Mouse (Mus musculus) inflammation-experienced regulatory T-cells, adult 6 months (primary cell): ENCODE data around the gene Fam13c. TPM values are rescaled to one million over a fixed set of nuclear protein-coding genes. Genes with fewer than 3 reads are reported as not detected.

Source experiments
- ATAC-seq: one replicate; pipeline ENCODE4 v1.8.0; 2017
- polyA plus RNA-seq, 3 experiments: library from polyadenylated mRNA; unstranded; fragments of 100-300 nt; shearing (Covaris generic); gene quantifications; one replicate each; pipeline ENCODE4 v1.2.1; 2017

Fam13c gene
- polyA plus RNA-seq, 3 experiments from 2014 or later, result not detected

DNA sequence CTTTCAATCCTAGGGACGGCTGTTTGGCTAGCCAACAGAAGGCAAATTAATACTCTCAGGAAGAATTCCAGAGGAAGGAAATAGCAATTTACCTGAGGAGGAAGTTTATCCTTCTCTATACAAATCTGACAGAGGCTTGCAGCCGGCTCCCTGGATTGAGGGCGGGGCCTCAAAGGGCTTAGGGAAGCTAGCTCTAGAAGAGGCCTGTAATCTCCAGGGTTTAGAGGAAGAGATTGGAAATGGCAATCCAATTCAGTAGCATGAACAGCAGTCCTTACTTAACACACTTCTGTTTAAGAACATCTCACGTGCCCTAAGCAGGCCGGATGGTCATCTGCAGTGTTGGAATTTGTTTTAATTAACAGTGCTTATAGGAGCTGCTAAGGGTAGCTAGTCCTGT, 81.1 kb downstream of the Fam13c start:
- ATAC-seq, result no peak

- no peak for ATAC-seq
Measured at GRCm38 (mm10) chr10:70530185-70530823, 90.0 kb downstream of the Fam13c start.

GRCm38 (mm10) chr10:70532249-70532648, 92.0 kb downstream of the Fam13c start:
- no peak for ATAC-seq

- ATAC-seq, result no peak
Measured at GRCm38 (mm10) chr10:70533301-70533781, 93.1 kb downstream of the Fam13c start.

DNA sequence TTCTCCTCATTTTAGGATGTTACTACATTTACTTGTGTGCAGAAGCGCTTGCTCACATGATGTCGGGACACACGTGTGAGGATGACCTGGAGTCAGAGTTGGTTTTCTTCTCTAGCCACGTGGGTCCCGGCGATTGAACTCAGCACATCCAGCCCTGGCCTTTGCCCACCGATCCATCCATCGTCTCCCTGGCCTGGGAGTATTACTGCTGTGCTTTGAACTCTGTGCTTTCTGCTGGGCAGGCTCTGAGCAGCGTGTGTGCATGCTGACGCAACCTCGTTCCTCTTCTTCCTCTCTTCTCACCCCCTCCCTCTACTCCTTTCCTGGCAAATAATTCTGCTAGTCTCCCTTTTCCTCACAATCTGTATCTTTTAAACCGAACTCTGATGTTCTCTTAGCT, 93.7 kb downstream of the Fam13c start:
- ATAC-seq, result no peak

GRCm38 (mm10) chr10:70534571-70534970, 94.3 kb downstream of the Fam13c start:
- no peak for ATAC-seq

DNA sequence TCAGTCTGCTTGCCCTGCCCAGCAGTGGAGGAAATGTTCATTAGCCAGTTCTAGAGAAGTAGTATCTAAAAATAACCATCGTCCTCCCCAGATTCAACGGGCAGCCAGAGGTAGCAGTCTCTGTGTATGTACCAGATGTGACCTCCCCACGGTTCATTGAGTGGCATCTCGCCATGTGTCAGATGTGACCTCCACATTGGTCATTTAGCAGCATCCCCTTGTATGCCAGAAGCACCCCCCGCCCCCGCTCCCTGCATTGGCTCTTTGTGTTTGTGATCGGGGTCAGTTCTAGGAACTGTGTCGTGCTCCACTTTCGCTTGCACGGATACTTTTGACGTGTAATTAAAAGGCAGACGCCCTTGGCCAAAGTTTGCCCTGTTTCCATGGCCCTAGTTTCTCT, 95.1 kb downstream of the Fam13c start:
- ATAC-seq, result no peak

DNA sequence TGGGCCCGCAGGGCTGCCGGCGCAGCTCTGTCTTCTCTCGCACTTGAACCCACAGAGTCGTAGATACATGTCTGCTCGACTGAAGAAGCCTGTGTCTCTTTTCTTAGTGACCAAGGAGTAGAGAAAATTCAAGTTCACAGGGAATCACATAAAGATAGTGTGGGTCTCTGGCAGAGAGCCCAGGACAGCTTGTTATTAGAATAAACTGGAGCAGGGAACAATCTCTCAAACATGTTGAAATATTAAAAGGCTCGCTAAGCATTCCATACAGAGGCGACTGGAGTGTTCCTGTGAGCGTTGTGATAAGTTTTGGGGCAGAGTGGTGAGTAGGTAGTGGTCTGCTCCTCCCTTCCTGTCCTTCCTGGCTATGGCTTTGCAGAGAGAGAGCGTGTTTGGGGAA, 97.4 kb downstream of the Fam13c start:
- ATAC-seq, result no peak

- no peak for ATAC-seq
Measured at GRCm38 (mm10) chr10:70539251-70539650, 99.0 kb downstream of the Fam13c start.

DNA sequence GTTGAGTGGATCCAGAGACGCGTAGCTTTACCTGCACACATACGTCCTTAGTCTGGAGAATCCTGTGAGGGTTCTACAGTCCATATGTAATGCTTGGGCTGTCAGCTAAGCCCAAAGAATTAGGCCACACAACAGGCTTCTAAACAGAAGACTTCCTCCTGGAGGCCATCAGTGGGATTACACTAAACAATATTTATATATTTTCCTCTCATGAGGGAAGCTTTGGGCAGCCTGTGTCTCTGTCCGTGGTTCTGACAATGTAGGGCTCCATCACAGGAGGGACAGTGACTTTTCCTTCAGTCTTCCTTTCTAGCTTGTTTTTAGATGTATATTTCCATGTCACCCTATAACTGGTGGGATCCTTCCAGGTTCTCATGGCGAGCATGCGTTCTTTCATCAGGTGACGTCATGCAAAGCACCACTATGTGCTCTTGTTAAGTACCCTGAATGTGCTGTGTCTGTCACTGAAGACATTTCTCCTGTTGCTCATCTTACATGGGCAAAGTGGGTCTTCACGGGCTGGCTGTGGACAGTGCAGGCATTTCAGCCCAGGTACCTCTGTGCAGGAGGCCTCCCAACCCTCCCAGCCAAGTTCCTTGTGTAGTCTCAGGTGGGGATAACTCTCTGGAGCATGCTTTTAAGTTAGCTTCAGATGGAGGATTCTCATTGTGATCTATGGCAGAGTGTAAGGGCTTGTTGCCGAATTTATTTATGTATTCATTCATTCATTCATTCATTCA, 100.3 kb downstream of the Fam13c start:
- no peak for ATAC-seq

GRCm38 (mm10) chr10:70542857-70543256, 102.6 kb downstream of the Fam13c start:
- ATAC-seq, result no peak

DNA sequence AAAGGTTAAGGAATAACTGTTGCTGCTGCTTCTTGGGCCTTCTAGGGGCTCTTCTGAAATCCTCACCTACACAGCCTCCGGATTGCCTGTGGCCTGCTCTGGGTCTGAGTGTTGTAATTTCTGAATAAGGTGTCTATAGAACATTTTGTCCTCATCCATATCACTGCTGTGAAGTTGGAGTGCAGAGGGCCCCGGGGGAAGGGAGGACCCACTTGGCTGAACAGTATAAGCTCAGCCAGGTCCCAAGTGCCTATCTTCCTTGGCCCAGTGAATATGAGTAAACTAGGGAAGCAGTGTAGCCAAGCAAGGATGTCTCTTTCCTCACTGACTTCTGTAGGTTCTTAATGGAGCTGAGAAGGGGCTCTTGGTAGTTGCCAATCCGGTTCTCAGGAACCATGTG, 112.2 kb downstream of the Fam13c start:
- no peak for ATAC-seq

- ATAC-seq, result no peak
Measured at GRCm38 (mm10) chr10:70563636-70564035, 123.4 kb downstream of the Fam13c start.

DNA sequence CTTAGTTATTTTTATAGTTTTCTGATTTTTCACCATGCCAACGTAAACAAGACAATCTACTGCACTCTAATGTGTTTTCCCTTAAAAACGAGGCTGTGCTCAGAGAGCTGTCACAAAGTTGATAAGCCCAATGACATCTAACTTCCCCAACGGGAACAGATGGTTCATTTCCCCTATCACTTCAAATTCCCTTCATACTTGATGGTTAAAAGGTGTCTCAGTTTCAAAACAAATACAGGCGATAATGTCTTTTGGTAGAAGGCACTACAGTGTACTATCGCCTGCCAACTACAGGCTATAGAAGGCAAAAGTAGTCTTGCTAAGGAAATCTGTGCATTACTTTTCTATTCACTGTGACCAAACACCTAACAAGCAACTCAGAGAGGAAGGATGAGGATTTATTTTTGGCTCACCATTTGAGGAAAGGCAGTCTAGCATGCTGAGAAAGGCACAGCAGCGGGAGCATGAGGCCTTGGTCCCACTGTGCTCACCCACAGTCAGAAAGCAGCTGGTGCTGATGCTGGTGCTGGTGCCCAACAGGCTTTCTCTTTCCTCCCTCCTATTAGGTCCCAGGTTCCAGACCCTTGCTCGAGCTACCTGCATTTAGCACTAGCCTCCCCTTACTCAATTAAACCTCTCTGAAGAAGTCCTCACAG, 141.4 kb downstream of the Fam13c start:
- ATAC-seq, result no peak

- no peak for ATAC-seq
Measured at GRCm38 (mm10) chr10:70584171-70584570, 143.9 kb downstream of the Fam13c start.

GRCm38 (mm10) chr10:70586876-70587405, 146.7 kb downstream of the Fam13c start:
- no peak for ATAC-seq

- ATAC-seq, result no peak
Measured at GRCm38 (mm10) chr10:70594007-70594406, 153.7 kb downstream of the Fam13c start.

DNA sequence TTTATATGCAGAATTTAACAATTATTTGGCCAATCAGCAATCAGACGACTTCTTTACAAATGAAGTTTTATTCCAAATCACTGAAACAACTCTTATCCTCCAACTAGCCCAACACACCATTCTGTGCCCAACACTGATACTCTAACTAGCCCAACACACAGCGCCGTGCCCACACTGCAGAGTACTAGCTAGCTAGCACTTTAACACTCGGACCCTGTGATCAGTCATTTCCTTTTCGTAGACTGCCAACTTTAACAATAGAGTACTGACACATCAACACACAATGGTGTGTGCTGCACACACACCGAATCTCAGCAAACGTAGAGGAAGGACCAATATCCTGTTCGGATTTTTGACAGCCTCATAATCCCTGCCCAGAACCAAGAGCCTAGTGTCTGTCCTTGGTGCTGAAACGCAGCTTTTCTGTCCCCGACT, 157.8 kb downstream of the Fam13c start:
- ATAC-seq, result no peak

DNA sequence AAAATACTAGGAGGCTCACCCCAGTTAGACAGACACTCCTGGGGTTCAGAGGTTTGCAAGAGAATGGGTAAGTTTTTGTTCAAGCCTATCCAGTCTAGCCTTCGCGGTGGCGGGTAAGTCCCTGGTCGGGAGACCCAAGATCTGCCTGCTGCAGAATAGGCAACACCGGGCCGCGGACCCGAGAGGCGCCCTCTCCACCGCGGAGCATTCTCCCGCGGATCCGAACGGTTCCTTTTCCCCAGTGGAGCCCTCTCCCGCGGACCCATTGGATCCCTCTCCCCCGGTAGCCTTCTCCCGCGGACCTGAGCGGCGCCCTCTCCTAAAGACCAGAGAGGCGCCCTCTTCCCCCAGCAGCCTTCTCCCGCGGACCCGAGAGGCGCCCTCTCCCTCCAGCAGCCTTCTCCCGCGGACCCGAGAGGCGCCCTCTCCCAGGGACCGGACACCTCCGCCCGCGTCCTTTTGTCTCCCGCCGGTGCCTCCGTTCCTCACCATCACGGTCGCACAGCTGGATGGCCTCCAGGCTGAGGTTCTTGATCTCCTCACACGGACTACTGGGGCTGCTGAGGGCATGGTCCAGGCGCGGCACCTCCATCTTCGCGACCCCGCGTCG, 158.3 kb downstream of the Fam13c start:
- no peak for ATAC-seq

DNA sequence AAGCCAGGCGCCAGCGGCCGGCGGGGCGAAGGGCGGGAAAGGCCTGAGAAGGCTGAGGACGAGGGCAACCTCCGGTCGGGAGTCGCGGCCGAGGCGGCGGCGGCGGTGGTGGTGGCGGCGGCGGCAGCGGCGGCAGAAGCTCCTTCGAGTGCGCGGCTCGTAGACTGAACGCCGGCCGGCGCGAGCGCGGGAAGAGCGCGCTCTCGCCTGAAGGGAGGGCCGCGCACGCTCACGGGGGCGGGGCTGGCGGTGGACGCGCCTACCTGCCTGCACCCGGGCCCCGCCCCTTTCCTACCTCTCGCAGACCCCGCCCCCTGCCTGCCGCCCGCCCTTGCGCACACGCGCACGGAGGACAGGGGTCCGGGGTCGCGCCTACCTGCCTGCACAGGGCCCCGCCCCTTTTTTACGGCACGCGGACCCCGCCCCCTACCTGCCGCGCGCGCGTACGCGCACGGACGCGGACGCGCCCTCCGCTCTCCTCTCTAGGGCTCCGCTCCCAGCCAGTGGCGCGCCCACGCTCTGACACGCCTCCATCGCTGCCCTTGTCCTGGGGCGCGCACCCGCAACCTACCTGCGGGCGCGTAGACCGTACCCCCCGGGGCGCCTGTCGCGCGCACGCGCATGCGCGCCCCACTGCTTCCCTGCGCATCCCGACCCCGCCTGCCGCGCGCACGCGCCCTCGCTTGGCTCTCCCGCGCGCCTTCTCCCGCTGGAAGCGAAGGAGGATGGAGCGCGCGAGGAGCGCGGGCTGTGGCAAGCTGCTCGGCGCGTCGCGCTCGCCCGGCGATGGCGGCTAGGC, 159.0 kb downstream of the Fam13c start:
- no peak for ATAC-seq

GRCm38 (mm10) chr10:70599925-70600305, 159.6 kb downstream of the Fam13c start:
- ATAC-seq, result no peak
